Mouse (Mus musculus) midbrain, embryonic 14.5 days (tissue): ENCODE measurements at regions not wholly inside any gene's neighbourhood (a gene's known extent, or its start where the extent isn't known, plus 50 kb on each side); places are given as distances from the start of the nearest gene placed in this dataset.

Source experiments
- ATAC-seq: fragments of 200-750 bp; cut with Nextera tagmentation; 2 replicates; pipeline ENCODE4 v1.8.0; 2017; ENCODE audit warnings: moderate number of reproducible peaks, moderate library complexity; ENCODE audit not compliant: low FRiP score, low TSS enrichment
- DNase-seq: peaks from one replicate; pipeline ENCODE4 v3.0.0-alpha.2; 2015
- H3K27ac ChIP-seq: fragments of 300-500 bp; sonication (generic); replicated peaks from 2 replicates; pipeline ENCODE4 v1.5.1; 2014; ENCODE audit warnings: mild to moderate bottlenecking, low read depth, low read length, moderate library complexity
- H3K27me3 ChIP-seq: fragments of 300-500 bp; sonication (generic); 2 replicates; pipeline ENCODE4 v1.6.1; 2014; ENCODE audit warnings: low read length, control low read depth, mixed read lengths; ENCODE audit not compliant: control insufficient read depth, insufficient read depth
- H3K36me3 ChIP-seq: fragments of 300-500 bp; sonication (generic); 2 replicates; pipeline ENCODE4 v1.6.1; 2014; ENCODE audit warnings: low read length, control low read depth; ENCODE audit not compliant: control insufficient read depth, insufficient read depth
- H3K4me1 ChIP-seq: fragments of 300-500 bp; sonication (generic); 2 replicates; pipeline ENCODE4 v1.6.1; 2014; ENCODE audit warnings: mild to moderate bottlenecking, antibody characterized with exemption, low read length, control low read depth; ENCODE audit not compliant: control insufficient read depth, insufficient read depth
- H3K4me2 ChIP-seq: fragments of 300-500 bp; sonication (generic); 2 replicates; pipeline ENCODE4 v1.6.1; 2014; ENCODE audit warnings: mild to moderate bottlenecking, low read length, moderate library complexity
- H3K4me3 ChIP-seq: fragments of 300-500 bp; sonication (generic); replicated peaks from 2 replicates; pipeline ENCODE4 v1.5.1; 2014; ENCODE audit warnings: low read depth, low read length
- H3K9ac ChIP-seq: fragments of 300-500 bp; sonication (generic); replicated peaks from 2 replicates; pipeline ENCODE4 v1.6.1; 2014; ENCODE audit warnings: mild to moderate bottlenecking, low read length, moderate library complexity
- H3K9me3 ChIP-seq: fragments of 300-500 bp; sonication (generic); 2 replicates; pipeline ENCODE4 v1.6.1; 2016; ENCODE audit warnings: low read length, control low read depth, mixed read lengths; ENCODE audit not compliant: control insufficient read depth
- WGBS: fragments of 180-500 bp; shearing (Covaris S2); extraction: QIAGEN DNeasy Blood & Tissue Kit; methylation state at CpG from one replicate; pipeline ENCODE4 v1.1.7; 2014; 5-methylcytosine and 5-hydroxymethylcytosine counted together

DNA sequence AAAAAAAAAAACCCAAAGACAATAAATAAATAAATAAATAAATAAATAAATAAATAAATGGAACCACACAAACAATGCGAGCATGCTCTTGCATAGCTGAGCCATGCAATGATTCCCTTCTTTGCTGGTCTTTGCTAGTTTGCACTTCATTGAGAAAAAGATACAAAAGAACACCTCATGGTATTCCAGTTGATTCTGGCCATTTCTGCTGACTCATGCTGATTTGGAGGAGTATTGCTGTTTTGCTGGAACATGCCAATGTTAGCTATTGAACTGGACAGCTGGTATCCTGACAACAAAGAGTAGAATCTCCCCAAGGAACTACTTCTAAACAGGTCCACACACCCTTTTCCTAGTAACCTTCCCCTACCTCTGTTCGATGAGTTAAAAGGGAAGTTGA lies 60.2 kb downstream of the Htr1a start:
- WGBS, result 94% methylated on average over 2 of the region's 2 CpGs

DNA sequence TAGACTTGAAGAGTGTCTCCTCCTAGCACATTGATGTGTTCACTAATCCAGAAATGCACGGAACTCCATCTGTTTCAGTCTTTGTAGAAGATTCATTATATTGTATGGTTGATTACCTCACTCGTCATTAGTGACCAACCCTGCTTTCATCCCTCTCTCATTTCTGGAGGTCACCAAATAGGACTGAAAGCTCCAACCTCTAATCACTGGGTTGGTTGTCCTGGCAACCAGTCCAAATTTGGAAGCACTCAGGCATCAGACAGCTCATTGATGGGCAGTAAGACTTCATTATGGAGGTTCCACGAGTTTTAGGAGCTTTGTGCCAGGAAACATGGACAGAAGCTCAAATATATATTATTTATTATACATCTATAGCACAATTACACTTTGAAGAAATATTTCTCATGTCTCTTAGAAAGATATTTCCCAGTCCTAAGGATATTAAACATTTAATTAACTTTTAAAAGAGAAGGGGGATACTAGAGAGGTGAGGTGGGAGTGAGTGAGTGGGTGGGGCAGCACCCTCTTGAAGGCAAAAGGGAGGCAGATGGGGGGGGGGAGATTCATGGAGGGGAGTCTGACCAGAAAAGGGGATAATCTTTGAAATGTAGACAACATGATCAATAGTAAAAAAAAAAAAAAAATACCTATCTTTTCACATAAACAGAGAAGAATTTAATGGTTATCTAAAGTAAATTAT lies 94.7 kb downstream of the Htr1a start:
- DNase-seq, result no peak
- Histone ChIP-seq H3K9me3 (no peaks in the 10 kb centered on the region), H3K36me3 (no peaks in the 10 kb centered on the region), H3K4me3 (no peak overlapping the region), H3K9ac (no peak overlapping the region), H3K4me1 (no peaks in the 10 kb centered on the region), H3K27ac (no peak overlapping the region), H3K27me3 (no peaks in the 10 kb centered on the region), H3K4me2 (no peak overlapping the region)
- WGBS, result 4% methylated on average over 3 of the region's 3 CpGs
- no peak for ATAC-seq

More for the DNA sequence above, 60.2 kb downstream of the Htr1a start:
- Histone ChIP-seq H3K9ac (no peak overlapping the region), H3K27me3 (no peaks in the 10 kb centered on the region), H3K4me2 (no peak overlapping the region), H3K36me3 (no peaks in the 10 kb centered on the region), H3K27ac (no peak overlapping the region), H3K4me1 (no peaks in the 10 kb centered on the region), H3K9me3 (no peaks in the 10 kb centered on the region), H3K4me3 (no peak overlapping the region)
- DNase-seq (no peak), ATAC-seq (no peak)

DNA sequence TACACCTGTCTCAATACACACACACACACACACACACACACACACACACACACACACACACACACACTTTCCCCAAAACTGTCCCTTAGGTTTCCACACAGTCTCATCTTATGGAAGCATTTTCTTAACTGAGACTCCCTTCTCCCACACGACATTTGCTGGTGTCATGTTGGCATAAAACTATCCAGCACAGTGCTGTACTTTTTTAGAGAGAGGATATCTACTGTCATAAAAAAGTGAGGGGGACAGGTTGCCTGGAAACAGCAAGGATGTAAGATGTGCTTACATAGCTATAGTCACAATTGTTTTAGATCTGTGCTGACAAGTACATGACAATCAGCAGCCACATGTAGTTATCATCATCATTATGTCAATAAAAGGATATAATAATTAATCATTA lies 129.8 kb downstream of the Htr1a start:
- DNase-seq (no peak), ATAC-seq (no peak)
- H3K27ac ChIP-seq, result no peak overlapping the region
- no peak overlapping the region for H3K4me3 ChIP-seq
- H3K9ac ChIP-seq, result no peak overlapping the region
- no peaks in the 10 kb centered on the region for H3K4me1 ChIP-seq
- no peaks in the 10 kb centered on the region for H3K9me3 ChIP-seq
- H3K36me3 ChIP-seq, result no peaks in the 10 kb centered on the region
- WGBS, result 79% methylated on average over 1 of the region's 1 CpGs
- H3K4me2 ChIP-seq, result no peak overlapping the region
- H3K27me3 ChIP-seq, result no peaks in the 10 kb centered on the region

DNA sequence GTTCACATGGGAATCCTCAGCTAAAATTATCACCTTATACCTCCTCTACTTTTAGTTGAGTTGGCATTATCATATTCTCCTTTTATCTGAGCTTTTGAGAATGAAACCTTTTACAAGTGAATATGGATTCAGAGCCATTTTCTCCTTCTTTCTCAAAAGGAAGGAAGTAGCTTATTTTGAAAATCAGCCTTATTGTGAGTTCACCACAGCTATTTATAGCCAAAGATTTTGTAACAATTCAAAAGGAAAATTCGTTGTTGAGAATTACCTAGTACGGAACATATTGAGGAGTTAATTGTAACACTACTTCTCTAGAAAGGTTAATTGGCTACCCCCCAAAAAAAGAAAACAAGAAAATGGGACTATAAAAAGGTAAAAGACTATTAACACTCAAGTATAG lies 163.0 kb downstream of the Htr1a start:
- no peak overlapping the region for H3K9ac ChIP-seq
- H3K27ac ChIP-seq, result no peak overlapping the region
- no peaks in the 10 kb centered on the region for H3K9me3 ChIP-seq
- H3K4me3 ChIP-seq, result no peak overlapping the region
- WGBS, result 95% methylated on average over 2 of the region's 2 CpGs
- H3K36me3 ChIP-seq, result no peaks in the 10 kb centered on the region
- no peaks in the 10 kb centered on the region for H3K4me1 ChIP-seq
- H3K27me3 ChIP-seq, result no peaks in the 10 kb centered on the region
- DNase-seq, result no peak
- H3K4me2 ChIP-seq, result no peak overlapping the region
- no peak for ATAC-seq

DNA sequence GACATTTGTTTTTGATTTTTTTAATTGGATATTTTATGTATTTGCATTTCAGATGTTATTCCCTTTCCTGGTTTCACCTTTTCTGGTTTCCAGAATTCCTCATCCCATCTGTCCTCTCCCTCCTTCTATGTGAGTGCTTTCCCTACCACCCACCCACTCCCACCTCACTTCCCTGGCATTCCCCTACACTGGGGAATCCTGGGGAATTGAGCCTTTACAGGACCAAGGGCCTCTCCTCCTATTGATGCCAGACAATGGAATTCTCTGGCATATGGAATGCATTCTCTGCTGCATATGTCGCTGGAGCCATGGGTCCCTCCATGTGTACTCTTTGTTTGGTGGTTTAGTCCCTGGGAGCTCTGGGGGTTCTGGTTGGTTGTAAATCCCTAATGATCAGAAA lies 175.9 kb downstream of the Htr1a start:
- Histone ChIP-seq H3K4me1 (no peaks in the 10 kb centered on the region), H3K4me2 (no peak overlapping the region), H3K4me3 (no peak overlapping the region), H3K9me3 (no peaks in the 10 kb centered on the region), H3K36me3 (no peaks in the 10 kb centered on the region), H3K27me3 (no peaks in the 10 kb centered on the region), H3K27ac (no peak overlapping the region), H3K9ac (no peak overlapping the region)
- WGBS, result 25% methylated on average over 1 of the region's 1 CpGs
- DNase-seq (no peak), ATAC-seq (no peak)

DNA sequence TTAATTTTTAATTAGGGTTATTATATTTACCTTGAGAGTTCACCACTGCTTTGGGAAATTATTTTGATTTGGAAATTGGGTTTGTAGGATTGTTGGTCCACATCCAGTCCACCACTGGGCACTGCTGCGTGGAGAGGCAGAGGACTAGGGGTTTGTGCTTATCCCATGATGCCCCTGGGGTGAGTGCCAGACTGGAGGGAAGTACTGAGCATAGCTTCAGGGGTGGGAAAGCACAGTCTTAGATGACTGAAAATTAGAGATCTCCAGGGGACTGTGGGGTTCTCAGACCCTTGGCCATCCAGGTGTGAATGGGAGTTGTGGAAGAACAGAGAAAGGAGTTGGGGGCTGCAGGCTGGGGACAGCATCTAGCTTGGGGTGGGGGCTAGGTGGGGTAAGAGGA lies 177.4 kb downstream of the Htr1a start:
- Histone ChIP-seq H3K36me3 (no peaks in the 10 kb centered on the region), H3K27me3 (no peaks in the 10 kb centered on the region), H3K9me3 (no peaks in the 10 kb centered on the region), H3K4me1 (no peaks in the 10 kb centered on the region), H3K9ac (no peak overlapping the region), H3K27ac (no peak overlapping the region), H3K4me2 (no peak overlapping the region), H3K4me3 (no peak overlapping the region)
- peak; percentile 58 for ATAC-seq
- 84% methylated on average over 1 of the region's 1 CpGs for WGBS
- DNase-seq, result no peak

DNA sequence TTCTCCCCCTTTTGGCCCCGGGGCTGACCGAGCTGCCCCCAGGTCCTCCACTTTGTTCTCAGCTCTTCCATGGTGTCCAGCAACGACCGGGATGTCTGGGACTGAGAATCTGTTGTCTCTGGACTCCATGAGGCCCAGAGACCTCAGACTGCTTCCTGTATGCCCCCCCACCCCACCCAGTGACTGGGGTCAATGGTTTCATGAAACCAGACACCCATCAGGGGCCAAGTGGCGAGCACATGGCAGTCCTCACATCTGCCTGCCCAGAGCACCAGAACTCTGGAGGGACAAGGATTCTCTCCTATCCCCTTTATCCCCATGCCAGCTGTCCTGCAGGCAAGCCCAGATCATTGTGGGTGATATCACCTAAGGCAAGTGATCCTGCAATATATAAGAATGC lies 185.2 kb downstream of the Htr1a start:
- 83% methylated on average over 5 of the region's 5 CpGs for WGBS
- no peaks in the 10 kb centered on the region for H3K36me3 ChIP-seq
- H3K4me3 ChIP-seq, result no peak overlapping the region
- H3K9ac ChIP-seq, result no peak overlapping the region
- H3K4me1 ChIP-seq, result no peaks in the 10 kb centered on the region
- H3K27ac ChIP-seq, result no peak overlapping the region
- H3K9me3 ChIP-seq, result no peaks in the 10 kb centered on the region
- DNase-seq (no peak), ATAC-seq (no peak)
- H3K4me2 ChIP-seq, result no peak overlapping the region
- no peaks in the 10 kb centered on the region for H3K27me3 ChIP-seq

DNA sequence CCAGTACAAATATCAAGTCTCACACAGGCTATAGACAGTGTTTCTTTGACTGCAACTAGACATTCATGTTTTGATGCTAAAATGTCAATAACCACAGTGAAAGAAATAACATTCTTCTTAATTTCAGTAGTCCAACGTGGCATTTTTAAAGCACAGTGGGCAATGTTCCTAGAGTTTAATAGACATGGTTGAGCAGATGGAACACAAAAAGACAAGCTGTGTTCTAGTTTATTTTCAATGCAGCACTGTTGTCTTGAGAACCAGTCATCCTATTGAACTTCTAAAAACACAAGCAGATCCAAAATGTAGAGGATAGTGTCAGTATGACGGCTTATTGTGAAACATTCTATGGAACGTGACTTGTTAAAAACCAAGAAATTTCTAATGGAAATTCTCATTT lies 205.2 kb downstream of the Htr1a start:
- Histone ChIP-seq H3K4me2 (no peak overlapping the region), H3K27me3 (no peaks in the 10 kb centered on the region), H3K9ac (no peak overlapping the region), H3K4me3 (no peak overlapping the region), H3K36me3 (no peaks in the 10 kb centered on the region), H3K9me3 (no peaks in the 10 kb centered on the region), H3K27ac (no peak overlapping the region), H3K4me1 (no peaks in the 10 kb centered on the region)
- ATAC-seq, result no peak
- 90% methylated on average over 3 of the region's 3 CpGs for WGBS
- no peak for DNase-seq
